Mouse (Mus musculus) CH12.LX (cell line): ENCODE measurements at regions not wholly inside any gene's neighbourhood (a gene's known extent, or its start where the extent isn't known, plus 50 kb on each side); places are given as distances from the start of the nearest gene placed in this dataset.

ENCODE experiments used
- DNase-seq: peaks from one replicate; pipeline ENCODE4 v3.0.0-alpha.2; 2013; ENCODE audit errors: extremely low read depth
- H3K27ac ChIP-seq: 2 replicates; pipeline ENCODE4 v1.5.1; 2012; ENCODE audit warnings: low read depth, mild to moderate bottlenecking, control low read depth, moderate library complexity; ENCODE audit not compliant: insufficient read depth
- H3K27me3 ChIP-seq: replicated peaks from 2 replicates; pipeline ENCODE3; 2012; ENCODE audit warnings: inconsistent platforms
- H3K36me3 ChIP-seq, 2 experiments: replicated peaks in 1 of 2; 2 replicates each; pipeline versions ENCODE3 to v1.6.1; 2012; ENCODE audit warnings: inconsistent platforms in 1 of 2, low read length in 1 of 2, mild to moderate bottlenecking in 1 of 2, mixed read lengths in 1 of 2, moderate library complexity in 1 of 2; ENCODE audit not compliant: control insufficient read depth in 1 of 2, insufficient read depth in 1 of 2
- H3K4me1 ChIP-seq, 2 experiments: 2 replicates each; pipeline ENCODE4 v1.6.1; 2012; ENCODE audit warnings: inconsistent platforms in 1 of 2, moderate library complexity in 1 of 2; ENCODE audit not compliant: insufficient read depth in 2 of 2, control insufficient read depth in 1 of 2
- H3K4me2 ChIP-seq: 2 replicates; pipeline ENCODE4 v1.6.1; 2012; ENCODE audit warnings: low read depth, mild to moderate bottlenecking, control low read depth; ENCODE audit not compliant: poor library complexity, insufficient read depth, severe bottlenecking
- H3K4me3 ChIP-seq, 3 experiments: fragments of 150-350 bp in 1 of 3; sonication (generic) in 1 of 3; replicated peaks in 1 of 3; 2 replicates each; pipeline versions ENCODE3 to v1.5.1; 2011 to 2012; ENCODE audit warnings: low read depth in 2 of 3, low read length in 2 of 3, mild to moderate bottlenecking in 2 of 3, moderate library complexity in 2 of 3, control low read depth in 1 of 3, improper control_type of control experiment in 1 of 3, inconsistent platforms in 1 of 3, mixed read lengths in 1 of 3; ENCODE audit not compliant: poor library complexity in 1 of 3
- H3K79me2 ChIP-seq: replicated peaks from 2 replicates; pipeline ENCODE4 v1.6.1; 2012; ENCODE audit warnings: mild to moderate bottlenecking, moderate library complexity; ENCODE audit not compliant: control insufficient read depth, poor library complexity, insufficient read depth, severe bottlenecking; ENCODE audit errors: extremely low read depth
- H3K9ac ChIP-seq: 2 replicates; pipeline ENCODE4 v1.6.1; 2012; ENCODE audit warnings: low read depth, mild to moderate bottlenecking, control low read depth, moderate library complexity; ENCODE audit not compliant: insufficient read depth
- H3K9me3 ChIP-seq: replicated peaks from 2 replicates; pipeline ENCODE3; 2012; ENCODE audit warnings: low read length, inconsistent platforms, mixed read lengths
- CHD1 ChIP-seq: IDR thresholded peaks from 2 replicates; pipeline ENCODE4 v1.6.1; 2012; ENCODE audit warnings: low read depth, low read length, improper control_type of control experiment, inconsistent platforms
- CHD2 ChIP-seq: IDR thresholded peaks from 2 replicates; pipeline ENCODE4 v1.6.1; 2011; ENCODE audit warnings: low read length, improper control_type of control experiment
- ELF1 ChIP-seq: IDR thresholded peaks from 2 replicates; pipeline ENCODE4 v1.6.1; 2014; ENCODE audit warnings: low read depth, mild to moderate bottlenecking, inconsistent platforms, low read length, improper control_type of control experiment
- EP300 ChIP-seq: IDR thresholded peaks from 2 replicates; pipeline ENCODE4 v1.6.1; 2011; ENCODE audit warnings: low read length, improper control_type of control experiment
- ETS1 ChIP-seq: conservative IDR thresholded peaks from 2 replicates; pipeline ENCODE4 v1.6.1; 2012; ENCODE audit warnings: low read depth, mild to moderate bottlenecking, inconsistent platforms, low read length, improper control_type of control experiment, moderate library complexity
- GABPA ChIP-seq: IDR thresholded peaks from 2 replicates; pipeline ENCODE4 v1.6.1; 2012; ENCODE audit warnings: low read depth, low read length, improper control_type of control experiment, inconsistent platforms; ENCODE audit not compliant: insufficient replicate concordance
- HCFC1 ChIP-seq: IDR thresholded peaks from 2 replicates; pipeline ENCODE4 v1.6.1; 2012; ENCODE audit warnings: low read depth, mild to moderate bottlenecking, inconsistent platforms, low read length, improper control_type of control experiment
- JUND ChIP-seq: conservative IDR thresholded peaks from 2 replicates; pipeline ENCODE4 v1.6.1; 2011; ENCODE audit warnings: low read depth, low read length, improper control_type of control experiment
- KAT2A ChIP-seq: IDR thresholded peaks from 2 replicates; pipeline ENCODE4 v1.6.1; 2012; ENCODE audit warnings: low read length, improper control_type of control experiment, inconsistent platforms; ENCODE audit not compliant: insufficient replicate concordance
- MAFK ChIP-seq: IDR thresholded peaks from 2 replicates; pipeline ENCODE4 v1.6.1; 2011; ENCODE audit warnings: low read length, improper control_type of control experiment; ENCODE audit not compliant: insufficient replicate concordance
- RCOR1 ChIP-seq: conservative IDR thresholded peaks from 2 replicates; pipeline ENCODE4 v1.6.1; 2012; ENCODE audit warnings: low read depth, mild to moderate bottlenecking, inconsistent platforms, low read length, improper control_type of control experiment
- TCF12 ChIP-seq: IDR thresholded peaks from 2 replicates; pipeline ENCODE4 v1.6.1; 2014; ENCODE audit warnings: low read depth, mild to moderate bottlenecking, inconsistent platforms, low read length, improper control_type of control experiment
- USF2 ChIP-seq: conservative IDR thresholded peaks from 2 replicates; pipeline ENCODE4 v1.6.1; 2011; ENCODE audit warnings: low read depth, low read length, improper control_type of control experiment
- ZKSCAN1 ChIP-seq: IDR thresholded peaks from 2 replicates; pipeline ENCODE4 v1.6.1; 2012; ENCODE audit warnings: low read depth, inconsistent platforms, low read length, improper control_type of control experiment, borderline replicate concordance
- dilution Hi-C: fragments of 300-500 bp; cut with MboI; formaldehyde crosslinking; loops from 2 replicates; pipeline ENCODE4 v1.14.3; 2020; ENCODE audit warnings: low sequenced_read_pairs; ENCODE audit not compliant: extremely low pct_unique_long_range_greater_than_20kb, extremely low pct_ligation_motif_present
- in situ Hi-C: fragments of 300-500 bp; cut with MboI; formaldehyde crosslinking; loops from 3 replicates; pipeline ENCODE4 v1.14.3; 2019; ENCODE audit warnings: low sequenced_read_pairs, low pct_ligation_motif_present, low pct_unique_long_range_greater_than_20kb, mixed read lengths

- no peaks in the 10 kb centered on the region for H3K27me3 ChIP-seq
- DNase-seq: no peak
- no peaks in the 10 kb centered on the region for H3K9me3 ChIP-seq
- dilution Hi-C loops (no loop called here), in situ Hi-C loops (loop anchor here (25.0 kb wide), 1 partner anchor 236 kb away; no protein-coding TSS in a partner anchor)
- H3K9ac ChIP-seq: no peak overlapping the region
- no peaks in the 10 kb centered on the region for H3K79me2 ChIP-seq
- H3K27ac ChIP-seq: no peak overlapping the region
- TF ChIP-seq USF2: no peak
- no peaks in the 10 kb centered on the region for H3K36me3 ChIP-seq
- no peak overlapping the region for H3K4me2 ChIP-seq
- no peak overlapping the region for H3K4me3 ChIP-seq
- peaks cover 0 to 14% of the 10 kb centered on the region in 2 experiments; a peak in 2 of 4 replicates for H3K4me1 ChIP-seq
These were observed 1564.5 kb upstream of the Gulo start for GRCm38 (mm10) chr14:67573451-67573995.

- Histone ChIP-seq H3K9me3 (no peaks in the 10 kb centered on the region), H3K4me1 (peaks cover 0 to 4% of the 10 kb centered on the region in 2 experiments; a peak in 1 of 4 replicates), H3K79me2 (no peaks in the 10 kb centered on the region), H3K4me3 (no peak overlapping the region), H3K9ac (no peak overlapping the region), H3K27ac (no peak overlapping the region), H3K27me3 (no peaks in the 10 kb centered on the region), H3K4me2 (no peak overlapping the region), H3K36me3 (no peaks in the 10 kb centered on the region)
- dilution Hi-C loops: no loop called here
- no peak for DNase-seq
- in situ Hi-C loops: loop anchor here (25.0 kb wide), 1 partner anchor 233 kb away; no protein-coding TSS in a partner anchor
- no peak for TF ChIP-seq KAT2A
- no peak for TF ChIP-seq ELF1
- TF ChIP-seq HCFC1: no peak
- TF ChIP-seq CHD1: no peak
- no peak for TF ChIP-seq JUND
- no peak for TF ChIP-seq ETS1
- no peak for TF ChIP-seq ZKSCAN1
- no peak for TF ChIP-seq CHD2
- TF ChIP-seq EP300: no peak
- TF ChIP-seq GABPA: no peak
- no peak for TF ChIP-seq RCOR1
- no peak for TF ChIP-seq MAFK
- no peak for TF ChIP-seq TCF12
These were observed 1560.8 kb upstream of the Gulo start for GRCm38 (mm10) chr14:67569744-67570322.
